Mouse (Mus musculus) MEL (cell line): ENCODE results near the gene Shld2. TPM values are rescaled to one million over a fixed set of nuclear protein-coding genes. Genes with fewer than 3 reads are reported as not detected.
"Not testable (repeated sequence)": the region's sequence is repeated elsewhere in the genome, so short reads cannot be mapped to it uniquely, and the experiment has no call there.

Experiments
- DNase-seq: peaks from one replicate; pipeline ENCODE4 v3.0.0; 2011; ENCODE audit warnings: low read depth, low spot score
- H3K27ac ChIP-seq: 2 replicates; pipeline ENCODE4 v1.5.1; 2012; ENCODE audit warnings: low read depth, mild to moderate bottlenecking, control low read depth, low read length, moderate library complexity; ENCODE audit not compliant: control insufficient read depth
- H3K27me3 ChIP-seq, 2 experiments: fragments of 150-350 bp in 1 of 2; sonication (generic) in 1 of 2; 2 replicates each; pipeline ENCODE4 v1.6.1; 2012; ENCODE audit warnings: low read length in 2 of 2, mild to moderate bottlenecking in 2 of 2, improper control_type of control experiment in 1 of 2, moderate library complexity in 1 of 2; ENCODE audit not compliant: insufficient read depth in 2 of 2, control insufficient read depth in 1 of 2
- H3K36me3 ChIP-seq, 2 experiments: 2 replicates each; pipeline ENCODE4 v1.6.1; 2012 to 2014; ENCODE audit warnings: low read length in 2 of 2, improper control_type of control experiment in 1 of 2, inconsistent platforms in 1 of 2, mild to moderate bottlenecking in 1 of 2; ENCODE audit not compliant: insufficient read depth in 2 of 2, control insufficient read depth in 1 of 2
- H3K4me1 ChIP-seq, 2 experiments: fragments of 150-350 bp in 1 of 2; sonication (generic) in 1 of 2; 2 replicates each; pipeline ENCODE4 v1.6.1; 2012; ENCODE audit warnings: low read length in 2 of 2, improper control_type of control experiment in 1 of 2, mild to moderate bottlenecking in 1 of 2; ENCODE audit not compliant: insufficient read depth in 2 of 2, control insufficient read depth in 1 of 2
- H3K4me3 ChIP-seq, 2 experiments: fragments of 150-350 bp in 1 of 2; sonication (generic) in 1 of 2; 2 replicates each; pipeline ENCODE4 v1.5.1; 2012; ENCODE audit warnings: low read depth in 2 of 2, low read length in 2 of 2, mild to moderate bottlenecking in 2 of 2, moderate library complexity in 2 of 2, control low read depth in 1 of 2, improper control_type of control experiment in 1 of 2; ENCODE audit not compliant: control insufficient read depth in 1 of 2, insufficient read depth in 1 of 2
- H3K79me2 ChIP-seq: 2 replicates; pipeline ENCODE4 v1.6.1; 2012; ENCODE audit warnings: mild to moderate bottlenecking, low read length, moderate library complexity; ENCODE audit not compliant: control insufficient read depth, poor library complexity, insufficient read depth
- H3K9ac ChIP-seq: 2 replicates; pipeline ENCODE4 v1.6.1; 2012; ENCODE audit warnings: low read depth, mild to moderate bottlenecking, control low read depth, low read length, moderate library complexity; ENCODE audit not compliant: control insufficient read depth, poor library complexity, severe bottlenecking
- H3K9me3 ChIP-seq: fragments of 150-350 bp; sonication (generic); replicated peaks from 2 replicates; pipeline ENCODE4 v1.6.1; 2012; ENCODE audit warnings: mild to moderate bottlenecking, low read length, improper control_type of control experiment, moderate library complexity; ENCODE audit not compliant: insufficient read depth
- BHLHE40 ChIP-seq: IDR thresholded peaks from 2 replicates; pipeline ENCODE4 v1.6.1; 2012; ENCODE audit warnings: low read depth, mild to moderate bottlenecking, inconsistent platforms, low read length, improper control_type of control experiment, borderline replicate concordance
- EP300 ChIP-seq, 2 experiments: IDR thresholded peaks; 2 replicates each; pipeline ENCODE4 v1.6.1; 2011; ENCODE audit warnings: improper control_type of control experiment in 2 of 2, low read length in 2 of 2, low read depth in 1 of 2, mild to moderate bottlenecking in 1 of 2
- ETS1 ChIP-seq: IDR thresholded peaks from 2 replicates; pipeline ENCODE4 v1.6.1; 2012; ENCODE audit warnings: low read depth, mild to moderate bottlenecking, inconsistent platforms, low read length, improper control_type of control experiment, moderate library complexity
- GATA1 ChIP-seq: IDR thresholded peaks from 2 replicates; pipeline ENCODE4 v1.6.1; 2011; ENCODE audit warnings: low read depth, low read length, improper control_type of control experiment
- MAX ChIP-seq: IDR thresholded peaks from 2 replicates; pipeline ENCODE4 v1.6.1; 2011; ENCODE audit warnings: low read length, improper control_type of control experiment
- MYB ChIP-seq: IDR thresholded peaks from 2 replicates; pipeline ENCODE4 v1.6.1; 2011; ENCODE audit warnings: mild to moderate bottlenecking, low read depth, low read length, improper control_type of control experiment
- MYC ChIP-seq: IDR thresholded peaks from 2 replicates; pipeline ENCODE4 v1.6.1; 2011; ENCODE audit warnings: low read depth, mild to moderate bottlenecking, low read length, improper control_type of control experiment, moderate library complexity
- RCOR1 ChIP-seq: IDR thresholded peaks from 2 replicates; pipeline ENCODE4 v1.6.1; 2012; ENCODE audit warnings: low read depth, mild to moderate bottlenecking, inconsistent platforms, low read length, improper control_type of control experiment
- SIN3A ChIP-seq: IDR thresholded peaks from 2 replicates; pipeline ENCODE4 v1.6.1; 2012; ENCODE audit warnings: low read length, improper control_type of control experiment, inconsistent platforms
- TBP ChIP-seq: IDR thresholded peaks from 2 replicates; pipeline ENCODE4 v1.8.0; 2011; ENCODE audit warnings: low read depth, low read length, improper control_type of control experiment
- UBTF ChIP-seq: IDR thresholded peaks from 2 replicates; pipeline ENCODE4 v1.6.1; 2012; ENCODE audit warnings: low read depth, mild to moderate bottlenecking, inconsistent platforms, low read length, improper control_type of control experiment, moderate library complexity, borderline replicate concordance; ENCODE audit not compliant: insufficient read depth
- USF2 ChIP-seq, 2 experiments: IDR thresholded peaks; 2 replicates each; pipeline ENCODE4 v1.6.1; 2011 to 2012; ENCODE audit warnings: improper control_type of control experiment in 2 of 2, low read length in 2 of 2, borderline replicate concordance in 1 of 2, inconsistent platforms in 1 of 2, low read depth in 1 of 2, mild to moderate bottlenecking in 1 of 2; ENCODE audit not compliant: insufficient read depth in 1 of 2
- ZC3H11A ChIP-seq: IDR thresholded peaks from 2 replicates; pipeline ENCODE4 v1.6.1; 2012; ENCODE audit warnings: low read depth, mild to moderate bottlenecking, inconsistent platforms, low read length, improper control_type of control experiment
- ZMIZ1 ChIP-seq: IDR thresholded peaks from 2 replicates; pipeline ENCODE4 v1.6.1; 2012; ENCODE audit warnings: low read depth, mild to moderate bottlenecking, inconsistent platforms, low read length, improper control_type of control experiment, moderate library complexity
- ZNF384 ChIP-seq: IDR thresholded peaks from 2 replicates; pipeline ENCODE4 v1.6.1; 2012; ENCODE audit warnings: low read depth, mild to moderate bottlenecking, inconsistent platforms, low read length, improper control_type of control experiment
- polyA plus RNA-seq, 2 experiments: library from polyadenylated mRNA; stranded (reverse) in 1 of 2; unstranded in 1 of 2; fragments of >175 nt in 1 of 2; fragments of >200 nt in 1 of 2; gene quantifications; 2 replicates each; pipeline versions ENCODE4 v1.2.1 to v1.2.4; 2012; ENCODE audit warnings: low replicate concordance in 2 of 2, low read depth in 1 of 2; ENCODE audit not compliant: insufficient read length in 2 of 2, insufficient read depth in 1 of 2, missing spikeins in 1 of 2
- total RNA-seq: library from RNA; depleted of rRNA; stranded (reverse); fragments of 300-350 nt; gene quantifications from 2 replicates; pipeline ENCODE4 v1.2.3, GENCODE M21; 2012

The Shld2 gene
- total and polyA plus RNA-seq, 3 experiments, result 7.0 to 7.9 TPM; not detected in 1

- H3K9me3 ChIP-seq, result no peaks in the 10 kb centered on the region
- peaks cover 9 to 19% of the 10 kb centered on the region in 2 experiments for H3K4me1 ChIP-seq
- DNase-seq, result no peak
- peaks cover 39% of the 10 kb centered on the region for H3K79me2 ChIP-seq
- H3K9ac ChIP-seq, result no peak overlapping the region
- 0 out of 2 replicates have a peak, but pooled peaks have one; percentile 43 for TF ChIP-seq ZNF384
- TF ChIP-seq USF2 (IDR thresholded peaks at IDR 0.05; ENCODE audit: borderline replicate concordance in 1 of 2, insufficient read depth in 1 of 2, low read depth in 1 of 2, low read length in 2 of 2), result no peak
- no peak overlapping the region for H3K4me3 ChIP-seq
- peaks cover 19 to 24% of the 10 kb centered on the region in 2 experiments for H3K36me3 ChIP-seq
- H3K27me3 ChIP-seq, result no peaks in the 10 kb centered on the region
- no peak overlapping the region for H3K27ac ChIP-seq
These were observed 6.1 kb upstream of the Shld2 start for GRCm38 (mm10) chr14:34316346-34316745.

DNA sequence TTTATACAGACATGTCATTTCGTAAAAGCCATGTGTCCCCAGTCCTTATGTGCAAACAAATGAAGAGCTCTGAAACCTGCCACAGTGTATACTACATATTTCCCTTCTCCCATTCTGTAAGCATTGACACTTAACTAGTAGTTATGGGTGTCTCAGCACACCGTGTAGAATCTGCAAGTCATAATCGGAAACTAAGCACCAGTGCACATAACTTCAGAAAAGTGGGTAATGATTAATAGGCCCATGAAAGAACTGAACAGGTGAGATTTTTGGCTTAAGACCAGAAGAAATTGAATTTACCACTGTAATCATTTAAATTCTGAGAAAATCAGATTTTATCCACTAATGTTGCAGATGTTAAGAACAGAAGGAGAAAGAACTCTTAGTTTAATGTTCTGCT, 4.5 kb upstream of the Shld2 start:
- TF ChIP-seq GATA1, result no peak
- no peak for TF ChIP-seq ZNF384
- TF ChIP-seq UBTF, result no peak
- no peak for TF ChIP-seq ZC3H11A
- no peak for TF ChIP-seq MAX
- TF ChIP-seq BHLHE40, result no peak
- TF ChIP-seq SIN3A, result no peak
- TF ChIP-seq ZMIZ1, result no peak
- no peak for TF ChIP-seq EP300 (IDR thresholded peaks at IDR 0.05; ENCODE audit: low read depth in 1 of 2, low read length in 2 of 2)
- TF ChIP-seq MYC, result no peak
- no peak for TF ChIP-seq ETS1
- no peak for TF ChIP-seq TBP
- no peak for TF ChIP-seq RCOR1
- H3K4me1 ChIP-seq, result peaks cover 9 to 19% of the 10 kb centered on the region in 2 experiments
- no peak overlapping the region for H3K9ac ChIP-seq
- H3K27ac ChIP-seq, result no peak overlapping the region
- no peaks in the 10 kb centered on the region for H3K27me3 ChIP-seq
- no peak for DNase-seq
- H3K36me3 ChIP-seq, result peaks cover 14 to 24% of the 10 kb centered on the region in 2 experiments
- H3K79me2 ChIP-seq, result peaks cover 51% of the 10 kb centered on the region
- H3K9me3 ChIP-seq, result no peaks in the 10 kb centered on the region
- H3K4me3 ChIP-seq, result peak overlapping the region in 1 of 2 experiments; percentile 24; a peak in 1 of 4 replicates

- H3K27me3 ChIP-seq, H3K9ac ChIP-seq, H3K9me3 ChIP-seq: not testable (repeated sequence)
- Histone ChIP-seq H3K79me2 (peaks cover 52% of the 10 kb centered on the region), H3K27ac (peak overlapping the region; percentile 53), H3K36me3 (peaks cover 10 to 27% of the 10 kb centered on the region in 2 experiments), H3K4me3 (peak overlapping the region; percentile 24 to 38; a peak in 2 of 4 replicates), H3K4me1 (peaks cover 9 to 23% of the 10 kb centered on the region in 2 experiments)
- 0 out of 2 replicates have a peak, but pooled peaks have one; percentile 6 for TF ChIP-seq ETS1
- TF ChIP-seq MYB, result 0 out of 2 replicates have a peak, but pooled peaks have one; percentile 6
- TF ChIP-seq GATA1, result peak; percentile 25; the same call in 1 of the 2 replicates
- peak; percentile 40; the same call in 1 of the 2 replicates for TF ChIP-seq SIN3A
- peak; percentile 29 to 59; a peak in 3 of 4 replicates for TF ChIP-seq EP300 (IDR thresholded peaks at IDR 0.05; ENCODE audit: low read depth in 1 of 2, low read length in 2 of 2)
- peak; percentile 87 for TF ChIP-seq ZNF384
- DNase-seq, result peak; percentile 57
These were observed 4.1 kb upstream of the Shld2 start for GRCm38 (mm10) chr14:34314383-34314782.
